Mouse (Mus musculus) bone marrow, adult 2 months (tissue): ENCODE data around the gene Phf12. TPM values are rescaled to one million over a fixed set of nuclear protein-coding genes. Genes with fewer than 3 reads are reported as not detected.
A peak's percentile ranks its signal among the peaks of the same experiment; 100 is the strongest.
"Not testable (repeated sequence)": the region's sequence is repeated elsewhere in the genome, so short reads cannot be mapped to it uniquely, and the experiment has no call there.

ENCODE experiments used
- H3K27ac ChIP-seq: fragments of 200-500 bp; 2 replicates; pipeline ENCODE4 v1.5.1; 2012; ENCODE audit warnings: low read depth, mild to moderate bottlenecking, control low read depth, inconsistent platforms, low read length; ENCODE audit not compliant: control insufficient read depth, poor library complexity, insufficient read depth
- H3K4me1 ChIP-seq: fragments of 200-500 bp; 2 replicates; pipeline ENCODE4 v1.6.1; 2011; ENCODE audit warnings: low read length; ENCODE audit not compliant: control insufficient read depth, insufficient read depth
- H3K4me3 ChIP-seq: fragments of 200-500 bp; replicated peaks from 2 replicates; pipeline ENCODE3; 2011; ENCODE audit warnings: mild to moderate bottlenecking, low read depth, low read length, control low read depth; ENCODE audit not compliant: control insufficient read depth
- CTCF ChIP-seq: fragments of 200-500 bp; IDR thresholded peaks from 2 replicates; pipeline ENCODE4 v1.5.1; 2011; ENCODE audit warnings: low read length, control low read depth; ENCODE audit not compliant: control insufficient read depth, insufficient read depth
- POLR2A ChIP-seq: fragments of 200-500 bp; IDR thresholded peaks from 2 replicates; pipeline ENCODE4 v1.6.1; 2011; ENCODE audit warnings: low read depth, mild to moderate bottlenecking, control low read depth, low read length, borderline replicate concordance; ENCODE audit not compliant: control insufficient read depth
- WGBS: fragments of 180-500 bp; shearing (Covaris S2); methylation state at CpG from one replicate; pipeline ENCODE4 v1.1.7; 2018; 5-methylcytosine and 5-hydroxymethylcytosine counted together
- polyA plus RNA-seq: library from polyadenylated mRNA; stranded (reverse); fragments of >200 nt; gene quantifications from 2 replicates; pipeline ENCODE4 v1.2.4, GENCODE M21; 2011; ENCODE audit warnings: low replicate concordance; ENCODE audit not compliant: missing spikeins, insufficient read depth, insufficient read length

Phf12 gene
- polyA plus RNA-seq, 1 experiment = 59.4 TPM

- H3K4me1 ChIP-seq = no peaks in the 10 kb centered on the region
Observed at GRCm38 (mm10) chr11:78044758-78045251, 62.3 kb downstream of the Phf12 start.

GRCm38 (mm10) chr11:78048637-78049036, 66.1 kb downstream of the Phf12 start:
- not testable (repeated sequence) for H3K4me3 ChIP-seq, H3K27ac ChIP-seq, H3K4me1 ChIP-seq
- WGBS = 80% methylated on average over 4 of the region's 4 CpGs

More at GRCm38 (mm10) chr11:78044758-78045251, 62.3 kb downstream of the Phf12 start:
- TF ChIP-seq CTCF = no peak
- TF ChIP-seq POLR2A = no peak
- WGBS = 47% methylated on average over 5 of the region's 5 CpGs
- H3K27ac ChIP-seq = no peak overlapping the region
- H3K4me3 ChIP-seq = no peak overlapping the region

GRCm38 (mm10) chr11:78053078-78053477, 70.5 kb downstream of the Phf12 start:
- 75% methylated on average over 8 of the region's 8 CpGs for WGBS
- Histone ChIP-seq H3K4me3 (no peak overlapping the region), H3K27ac (no peak overlapping the region), H3K4me1 (no peaks in the 10 kb centered on the region)
- no peak for TF ChIP-seq POLR2A
- TF ChIP-seq CTCF = no peak

GRCm38 (mm10) chr11:78056946-78057345, 74.4 kb downstream of the Phf12 start:
- TF ChIP-seq POLR2A (no peak), CTCF (no peak)
- no peak overlapping the region for H3K27ac ChIP-seq
- H3K4me1 ChIP-seq = peaks cover 3% of the 10 kb centered on the region
- no peak overlapping the region for H3K4me3 ChIP-seq
- WGBS = 79% methylated on average over 8 of the region's 8 CpGs

GRCm38 (mm10) chr11:78059833-78060757, 77.5 kb downstream of the Phf12 start:
- Histone ChIP-seq H3K4me3 (no peak overlapping the region), H3K4me1 (peaks cover 4% of the 10 kb centered on the region), H3K27ac (no peak overlapping the region)
- TF ChIP-seq POLR2A (no peak), CTCF (peak; percentile 98)
- WGBS = 38% methylated on average over 9 of the region's 9 CpGs

GRCm38 (mm10) chr11:78062563-78062962, 80.0 kb downstream of the Phf12 start:
- H3K4me3 ChIP-seq = no peak overlapping the region
- TF ChIP-seq CTCF (no peak), POLR2A (no peak)
- H3K4me1 ChIP-seq = peaks cover 6% of the 10 kb centered on the region
- WGBS = 53% methylated on average over 1 of the region's 1 CpGs
- no peak overlapping the region for H3K27ac ChIP-seq

GRCm38 (mm10) chr11:78065906-78066305, 83.4 kb downstream of the Phf12 start:
- Histone ChIP-seq H3K27ac (peak overlapping the region; percentile 75), H3K4me3 (no peak overlapping the region)
- WGBS = 49% methylated on average over 2 of the region's 2 CpGs

GRCm38 (mm10) chr11:78066641-78067040, 84.1 kb downstream of the Phf12 start:
- TF ChIP-seq CTCF (no peak), POLR2A (no peak)
- H3K4me1 ChIP-seq = peaks cover 4% of the 10 kb centered on the region
- H3K27ac ChIP-seq = peak overlapping the region; percentile 75; the same call in 1 of the 2 replicates
- 90% methylated on average over 2 of the region's 2 CpGs for WGBS
- no peak overlapping the region for H3K4me3 ChIP-seq

More at GRCm38 (mm10) chr11:78065906-78066305, 83.4 kb downstream of the Phf12 start:
- H3K4me1 ChIP-seq = peaks cover 5% of the 10 kb centered on the region
- no peak; the same call in 1 of the 2 replicates for TF ChIP-seq POLR2A
- no peak for TF ChIP-seq CTCF
